Mouse (Mus musculus): ENCODE data around the gene Nlgn3.

DNA sequence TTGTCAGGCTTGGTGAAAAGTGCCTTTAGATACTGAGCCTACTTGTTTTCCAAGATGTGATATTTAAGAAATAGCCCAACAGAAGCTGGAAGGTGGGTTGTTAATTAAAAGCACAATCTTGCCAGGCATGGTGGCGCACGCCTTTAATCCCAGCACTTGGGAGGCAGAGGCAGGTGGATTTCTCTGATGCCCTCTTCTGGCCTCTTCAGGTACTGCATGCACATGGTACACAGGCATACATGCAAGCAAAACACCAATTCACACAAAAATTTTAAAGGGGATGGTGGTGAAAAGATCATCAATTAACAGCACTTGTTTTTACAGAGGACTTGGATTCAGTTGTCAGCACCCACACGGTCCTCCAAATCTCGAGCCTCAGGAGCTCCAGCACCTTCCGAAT, 35.6 kb downstream of the Nlgn3 start:
- no peak for TF ChIP-seq GATA1 (IDR thresholded peaks at IDR 0.05; ENCODE audit: borderline replicate concordance, low read length)
- TF ChIP-seq FLI1 (IDR thresholded peaks at IDR 0.05; ENCODE audit: low read length), result no peak

Measured in megakaryocyte, embryonic 14.5 days (primary cell).